Comparison of ENCODE assay signal across 36 mouse cellular contexts in genomic region chrX:139662111-139662510, GRCm38 (mm10). TPM values are rescaled to one million over a fixed set of nuclear protein-coding genes. Genes with fewer than 3 reads are reported as not detected.
DNase-seq lines count a peak whose midpoint lies in the region; ATAC-seq and TF ChIP-seq lines count a peak whose summit lies in the region.
"Had no signal": no experiment of that assay in that cellular context is flagged by ENCODE, and none has a peak within 500 bp of the region (broad histone marks: within the 10 kb centered on the region; RNA-seq: fewer than 3 reads in every experiment).

No protein-coding gene starts in this region.

- no peak for TF ChIP-seq EP300 in stomach, postnatal 0 days (optimal IDR thresholded peaks at IDR 0.05)

- no peak for ATAC-seq in stomach, postnatal 0 days (ENCODE audit: low FRiP score, low TSS enrichment)
- no peak for ATAC-seq in inflammation-experienced regulatory T-cells, adult 6 months
- ATAC-seq: forebrain, embryonic 13.5 days; lung, postnatal 0 days had no signal

- TF ChIP-seq POLR2A in kidney, adult 2 months (IDR thresholded peaks at IDR 0.05; ENCODE audit: low read depth, low read length), result no peak

- no peak for DNase-seq in kidney, adult 2 months
- no peak for DNase-seq in kidney, postnatal 4 days
- peak; percentile 13 for DNase-seq in thymus, postnatal 4 days
- no peak for DNase-seq in thymus, postnatal 0 days (ENCODE audit: low spot score)
- peak; percentile 25 for DNase-seq in R1 (ENCODE audit: low read depth, low spot score)
- DNase-seq in stomach, postnatal 0 days (ENCODE audit: low spot score), result no peak
- DNase-seq in limb, embryonic 10.5 days (ENCODE audit: low spot score), result no peak
- DNase-seq: adrenal gland, postnatal 25 days; B cell, adult 2 months; cerebellum, adult 8-10 months; gastrocnemius, postnatal 25 days; heart, adult 11 months; heart, postnatal 4 days; kidney, adult 8-10 months; kidney, postnatal 10 days; liver; lung, adult 18-20 months; lung, postnatal 4 days; right cerebral cortex, adult 18-20 months had no signal

- H3K9me3 ChIP-seq in stomach, postnatal 0 days (ENCODE audit: control insufficient read depth, low read length), result no peaks in the 10 kb centered on the region
- H3K9me3 ChIP-seq in limb, embryonic 10.5 days (replicated peaks), result no peaks in the 10 kb centered on the region
- H3K9me3 ChIP-seq: forebrain, embryonic 13.5 days; heart, embryonic 12.5 days; hindbrain, embryonic 13.5 days; megakaryocyte, embryonic 14.5 days; midbrain, embryonic 12.5 days; neural tube, embryonic 12.5 days had no signal

- WGBS in kidney, adult 2 months, result 74% methylated on average over 1 of the region's 1 CpGs
- WGBS in stomach, postnatal 0 days, result 56% methylated on average over 1 of the region's 1 CpGs
- 29% methylated on average over 1 of the region's 1 CpGs for WGBS in limb, embryonic 10.5 days

- no peak overlapping the region for H3K4me2 ChIP-seq in stomach, postnatal 0 days (replicated peaks; ENCODE audit: low read depth)
- H3K4me2 ChIP-seq: forebrain, embryonic 13.5 days; heart, embryonic 12.5 days; hindbrain, embryonic 13.5 days; midbrain, embryonic 12.5 days; neural tube, embryonic 12.5 days had no signal

- H3K27me3 ChIP-seq in kidney, adult 2 months (replicated peaks; ENCODE audit: control insufficient read depth, insufficient read depth, low read length), result no peaks in the 10 kb centered on the region
- H3K27me3 ChIP-seq in stomach, postnatal 0 days (ENCODE audit: control insufficient read depth, insufficient read depth, low read length), result no peaks in the 10 kb centered on the region
- peaks cover 26% of the 10 kb centered on the region; the same call in 1 of the 2 replicates for H3K27me3 ChIP-seq in limb, embryonic 10.5 days (ENCODE audit: low read depth, poor library complexity, severe bottlenecking)
- H3K27me3 ChIP-seq: forebrain, embryonic 13.5 days; heart, embryonic 12.5 days; hindbrain, embryonic 13.5 days; megakaryocyte, embryonic 14.5 days; midbrain, embryonic 12.5 days; neural tube, embryonic 12.5 days had no signal

- no peak overlapping the region for H3K27ac ChIP-seq in kidney, adult 2 months (ENCODE audit: insufficient read depth, low read depth, low read length)
- H3K27ac ChIP-seq in stomach, postnatal 0 days (replicated peaks), result no peak overlapping the region
- no peak overlapping the region for H3K27ac ChIP-seq in limb, embryonic 10.5 days
- H3K27ac ChIP-seq: forebrain, embryonic 13.5 days; hindbrain, embryonic 13.5 days; midbrain, embryonic 12.5 days; neural tube, embryonic 12.5 days had no signal

- H3K36me3 ChIP-seq in kidney, adult 2 months (ENCODE audit: control insufficient read depth, insufficient read depth, low read length), result no peaks in the 10 kb centered on the region
- no peaks in the 10 kb centered on the region for H3K36me3 ChIP-seq in stomach, postnatal 0 days (ENCODE audit: control insufficient read depth, insufficient read depth, low read length)
- H3K36me3 ChIP-seq in limb, embryonic 10.5 days, result no peaks in the 10 kb centered on the region
- H3K36me3 ChIP-seq: heart, embryonic 12.5 days; hindbrain, embryonic 13.5 days; midbrain, embryonic 12.5 days; neural tube, embryonic 12.5 days had no signal

- no peak overlapping the region for H3K4me3 ChIP-seq in kidney, adult 2 months (ENCODE audit: insufficient read depth, low read depth, low read length)
- no peak overlapping the region for H3K4me3 ChIP-seq in stomach, postnatal 0 days (ENCODE audit: low read depth, low read length)
- H3K4me3 ChIP-seq in limb, embryonic 10.5 days, result no peak overlapping the region
- H3K4me3 ChIP-seq: forebrain, embryonic 13.5 days; heart, embryonic 12.5 days; hindbrain, embryonic 13.5 days; megakaryocyte, embryonic 14.5 days; midbrain, embryonic 12.5 days; myocyte; neural tube, embryonic 12.5 days had no signal

- TF ChIP-seq CTCF in kidney, adult 2 months (conservative IDR thresholded peaks at IDR 0.05; ENCODE audit: insufficient read depth, insufficient read length, low read depth, low read length), result 0 out of 2 replicates have a peak, but pooled peaks have one; percentile 1
- TF ChIP-seq CTCF in stomach, postnatal 0 days (IDR thresholded peaks at IDR 0.05; ENCODE audit: low read depth), result 0 out of 2 replicates have a peak, but pooled peaks have one; percentile 23

- no peaks in the 10 kb centered on the region for H3K4me1 ChIP-seq in kidney, adult 2 months (ENCODE audit: control insufficient read depth, insufficient read depth, low read length)
- H3K4me1 ChIP-seq in stomach, postnatal 0 days (replicated peaks; ENCODE audit: control insufficient read depth, insufficient read depth), result no peaks in the 10 kb centered on the region
- no peaks in the 10 kb centered on the region for H3K4me1 ChIP-seq in limb, embryonic 10.5 days
- H3K4me1 ChIP-seq: forebrain, embryonic 13.5 days; heart, embryonic 12.5 days; hindbrain, embryonic 13.5 days; megakaryocyte, embryonic 14.5 days; midbrain, embryonic 12.5 days; neural tube, embryonic 12.5 days had no signal

- H3K9ac ChIP-seq in stomach, postnatal 0 days (ENCODE audit: low read length), result no peak overlapping the region
- H3K9ac ChIP-seq: forebrain, embryonic 13.5 days; heart, embryonic 12.5 days; hindbrain, embryonic 13.5 days; midbrain, embryonic 12.5 days; neural tube, embryonic 12.5 days had no signal

RNA-seq across cellular contexts. Expression of gene Tbc1d8b, which starts 22.7 kb away (rescaled TPM):
- polyA plus RNA-seq in kidney, adult 2 months (2012; rRNA removed), result 1.8 and 2.5 TPM in 2 replicates
- 1.4 and 1.5 TPM in 2 replicates for polyA plus RNA-seq in thymus, postnatal 0 days (2015; fragmentation: Nextera tagmentation; extraction: Ambion mirVana)
- 1.6 and 1.8 TPM in 2 replicates for polyA plus RNA-seq in stomach, postnatal 0 days (2015; fragmentation: Nextera tagmentation; extraction: Ambion mirVana)
- polyA plus RNA-seq in limb, embryonic 10.5 days (2016; fragmentation: Nextera tagmentation; extraction: Ambion mirVana), result 0.80 and 1.2 TPM in 2 replicates
- 1 to 10 TPM; 5.2 to 5.9 (median 5.9) TPM for polyA plus RNA-seq in inflammation-experienced regulatory T-cells, adult 6 months (2017; shearing (Covaris generic))

RNA-seq across cellular contexts. Expression of gene Gm15013, which starts 52.2 kb away (rescaled TPM):
- polyA plus RNA-seq in kidney, adult 2 months (2012; rRNA removed), result 0.23 TPM in 1 of 2 replicates, not detected in the other
- 0.22 and 0.26 TPM in 2 replicates for polyA plus RNA-seq in thymus, postnatal 0 days (2015; fragmentation: Nextera tagmentation; extraction: Ambion mirVana)
- 0.25 and 0.38 TPM in 2 replicates for polyA plus RNA-seq in stomach, postnatal 0 days (2015; fragmentation: Nextera tagmentation; extraction: Ambion mirVana)
- 0.19 and 0.25 TPM in 2 replicates for polyA plus RNA-seq in limb, embryonic 10.5 days (2016; fragmentation: Nextera tagmentation; extraction: Ambion mirVana)
- 1 to 10 TPM; 1.4 to 4.1 (median 1.7) TPM for polyA plus RNA-seq in inflammation-experienced regulatory T-cells, adult 6 months (2017; shearing (Covaris generic))
- polyA plus RNA-seq: brain, embryonic 14.5 days; embryonic facial prominence, embryonic 11.5 days; forebrain, embryonic 13.5 days; heart, embryonic 12.5 days; heart, postnatal 0 days; limb, embryonic 11.5 days; midbrain, postnatal 0 days; spleen, adult 2 months; testis, adult 2 months; urinary bladder, adult 2 months had no signal

Comparison
In these comparisons a context has a peak if more than half of its experiments do, and no peak if none do; other contexts are left out.
1. DNase-seq: peak in thymus, postnatal 4 days (single experiment) and R1 (single experiment); none in kidney, adult 2 months (single experiment), kidney, postnatal 4 days (0 of 2), thymus, postnatal 0 days (single experiment), stomach, postnatal 0 days (single experiment) and limb, embryonic 10.5 days (single experiment).